Mouse (Mus musculus): ENCODE data around the gene Ep400.
"Not testable (repeated sequence)": the region's sequence is repeated elsewhere in the genome, so short reads cannot be mapped to it uniquely, and the experiment has no call there.

Ep400 gene

GRCm38 (mm10) chr5:110779276-110779997 is 8.9 kb upstream of the Ep400 start:
- DNase-seq, result no peak

DNA sequence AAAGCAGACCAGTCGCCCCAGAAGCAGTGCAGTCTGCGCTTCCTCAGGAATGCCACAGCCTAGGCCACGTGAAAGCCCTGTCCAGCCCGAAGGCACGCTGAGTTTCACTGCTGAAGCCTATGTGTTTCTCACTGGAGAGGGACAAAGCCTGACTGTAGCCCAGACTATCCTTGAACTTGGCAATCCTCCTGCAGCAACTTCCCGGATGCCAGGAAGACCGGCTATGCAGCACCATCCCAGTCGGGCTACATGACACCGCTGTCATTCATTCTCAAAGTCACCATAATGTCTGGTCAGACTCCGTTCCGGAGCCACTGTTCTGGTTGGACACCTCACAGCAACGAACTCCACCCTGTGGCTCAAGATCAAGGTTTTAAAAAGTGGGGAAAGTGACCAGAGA is 7.7 kb upstream of the Ep400 start:
- DNase-seq, result no peak

- DNase-seq, result no peak
Measured at GRCm38 (mm10) chr5:110776141-110776540, 5.6 kb upstream of the Ep400 start.

GRCm38 (mm10) chr5:110774511-110774910 is 4.0 kb upstream of the Ep400 start:
- DNase-seq, result no peak

DNA sequence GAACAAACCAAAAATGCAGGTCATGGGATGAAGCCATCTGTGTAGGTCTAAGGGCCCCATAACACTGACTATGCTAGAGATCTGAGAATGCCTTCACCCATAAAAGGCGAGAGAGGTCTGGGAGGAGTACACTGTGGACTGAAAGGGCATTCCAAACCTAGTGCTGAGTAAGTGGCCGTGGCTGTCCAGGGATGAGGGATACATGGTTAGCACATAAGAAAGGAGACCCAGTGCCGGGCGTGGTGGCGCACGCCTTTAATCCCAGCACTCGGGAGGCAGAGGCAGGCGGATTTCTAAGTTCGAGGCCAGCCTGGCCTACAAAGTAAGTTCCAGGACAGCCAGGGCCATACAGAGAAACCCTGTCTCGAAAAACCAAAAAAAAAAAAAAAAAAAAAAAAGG is 2.4 kb upstream of the Ep400 start:
- not testable (repeated sequence) for DNase-seq

DNA sequence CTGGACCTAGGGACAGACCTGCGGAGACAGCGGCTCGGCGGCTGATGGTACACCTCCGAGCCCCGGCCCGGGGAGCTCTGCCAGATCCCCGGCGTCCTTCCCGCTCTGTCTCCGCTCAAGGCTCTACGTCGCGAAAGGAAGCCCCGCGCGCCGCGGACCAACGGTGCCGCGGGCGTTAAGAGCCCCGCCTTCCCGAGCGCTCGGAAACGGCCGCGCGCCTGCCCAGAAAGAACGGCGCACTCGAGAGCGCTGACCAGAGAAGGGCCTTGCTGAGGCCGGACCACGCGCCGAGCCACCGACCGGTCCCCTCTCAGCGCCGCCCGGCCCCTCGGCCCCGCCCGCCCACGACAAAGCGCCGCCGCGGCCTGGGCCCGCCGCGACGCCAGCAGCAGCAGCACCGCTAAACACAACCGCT is 479 bp downstream of the Ep400 start:
- DNase-seq, result no peak

GRCm38 (mm10) chr5:110769272-110769671 is 1.2 kb downstream of the Ep400 start:
- DNase-seq, result no peak

DNA sequence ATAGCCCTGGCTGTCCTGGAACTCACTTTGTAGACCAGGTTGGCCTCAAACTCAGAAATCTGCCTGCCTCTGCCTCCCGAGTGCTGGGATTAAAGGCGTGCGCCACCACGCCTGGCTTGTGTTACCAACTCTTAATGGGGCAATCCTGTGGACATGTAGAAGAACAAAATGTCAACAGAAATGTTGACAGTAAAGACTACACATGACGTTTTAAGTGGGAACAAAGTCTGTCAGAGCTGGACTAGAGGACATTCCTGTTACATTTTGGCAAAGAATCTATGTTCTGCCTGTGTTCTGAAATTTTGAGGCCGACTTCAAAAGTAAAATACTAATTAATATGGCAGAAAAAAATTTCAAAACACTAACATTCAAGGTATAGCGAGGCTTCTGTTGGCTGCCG is 6.6 kb downstream of the Ep400 start:
- DNase-seq, result no peak

GRCm38 (mm10) chr5:110745021-110745420 is 25.5 kb downstream of the Ep400 start:
- DNase-seq, result no peak

DNA sequence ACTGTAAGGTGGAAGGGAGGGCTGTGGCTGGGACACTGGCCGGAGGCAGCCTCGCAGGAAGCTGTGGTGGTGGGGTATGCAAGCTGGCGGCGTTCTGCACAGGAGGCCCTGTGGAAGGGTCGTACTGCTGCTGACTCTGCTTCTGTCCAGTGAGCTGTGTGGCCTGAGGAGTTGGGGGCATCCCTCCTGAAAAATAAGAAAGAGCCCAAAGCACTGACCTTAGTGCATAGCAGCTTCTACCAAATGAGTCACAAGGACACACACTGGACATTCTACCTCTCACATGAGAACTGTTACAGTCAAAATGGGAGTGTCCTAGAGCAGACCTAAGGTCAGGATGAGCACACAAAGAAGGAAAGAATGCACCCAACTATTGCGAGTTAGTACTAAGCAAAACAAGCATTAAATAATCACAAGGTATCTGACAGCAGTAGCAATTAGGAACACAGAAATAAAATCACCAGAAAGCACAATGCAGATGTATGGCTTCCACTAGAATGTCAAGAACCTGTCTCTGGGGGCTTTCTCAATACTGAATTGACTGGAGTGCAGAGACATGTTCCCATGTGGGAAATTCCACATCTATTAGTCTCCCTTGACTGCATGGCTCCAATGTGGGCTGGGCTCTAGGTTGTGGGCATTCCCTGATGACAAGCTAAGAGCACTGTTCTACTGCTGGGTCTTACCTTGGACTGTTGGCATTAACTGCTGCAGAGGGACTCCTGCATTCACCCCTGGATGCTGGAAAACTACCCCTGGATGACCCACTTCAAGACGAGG is 30.8 kb downstream of the Ep400 start:
- no peak for DNase-seq

- DNase-seq, result no peak
Measured at GRCm38 (mm10) chr5:110735606-110736005, 34.9 kb downstream of the Ep400 start.

GRCm38 (mm10) chr5:110733231-110733823 is 37.2 kb downstream of the Ep400 start:
- no peak for DNase-seq

DNA sequence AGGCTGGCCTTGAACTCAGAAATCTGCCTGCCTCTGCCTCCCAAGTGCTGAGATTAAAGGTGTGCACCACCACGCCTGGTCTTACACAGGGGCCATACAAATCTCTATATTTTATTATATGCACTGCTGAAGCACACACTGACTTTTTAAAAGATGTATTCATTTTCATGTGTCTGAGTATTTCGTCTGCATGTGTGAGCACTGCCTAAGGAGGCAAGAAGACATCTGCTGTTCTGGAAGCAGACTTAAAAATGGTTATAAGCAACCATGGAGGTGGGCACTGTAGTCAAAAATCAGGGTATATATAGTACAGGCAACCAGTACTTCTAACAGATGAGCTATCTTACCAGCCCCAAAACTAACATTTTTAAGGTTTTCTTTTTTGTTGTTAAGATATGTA is 39.3 kb downstream of the Ep400 start:
- DNase-seq, result no peak

- no peak for DNase-seq
Measured at GRCm38 (mm10) chr5:110727850-110728249, 42.7 kb downstream of the Ep400 start.

- no peak for DNase-seq
Measured at GRCm38 (mm10) chr5:110723543-110723942, 47.0 kb downstream of the Ep400 start.

DNA sequence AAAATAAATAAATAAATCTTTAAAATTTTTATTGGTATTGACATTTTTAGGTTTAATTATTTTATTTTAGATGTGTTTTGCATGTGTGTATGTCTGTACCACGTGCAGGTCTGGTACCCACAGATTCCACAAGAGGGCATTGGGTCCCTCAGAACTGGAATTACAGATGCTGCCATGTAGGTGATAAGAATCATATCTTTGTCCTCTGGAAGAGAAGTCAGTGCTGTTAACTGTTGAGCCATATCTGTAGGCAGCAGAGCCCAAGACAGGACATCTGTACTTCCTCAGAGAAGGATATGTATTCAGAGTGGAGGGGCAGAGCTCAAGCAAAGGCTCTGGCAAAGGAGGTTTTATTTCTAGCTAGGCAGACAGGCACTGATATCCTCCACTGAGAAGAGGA is 49.1 kb downstream of the Ep400 start:
- DNase-seq, result not testable (repeated sequence)

DNA sequence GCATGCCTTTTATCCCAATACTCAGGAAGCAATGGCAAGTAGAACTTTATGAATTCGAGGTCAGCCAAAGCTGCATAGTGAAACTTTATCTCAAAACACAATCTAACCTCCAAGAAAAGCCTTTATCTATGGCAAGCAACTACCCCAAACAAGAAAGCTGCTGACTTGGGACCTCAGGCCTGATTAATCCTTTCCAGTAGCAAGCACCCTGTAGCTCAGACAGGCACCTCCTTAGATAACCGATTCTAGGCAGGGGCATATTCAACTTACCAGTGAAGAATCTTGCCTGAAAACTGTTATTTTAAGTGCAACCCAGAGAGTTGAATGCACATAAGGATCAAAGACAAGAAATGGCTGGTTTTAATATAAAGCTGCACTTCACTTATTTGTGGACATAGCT is 59.1 kb downstream of the Ep400 start:
- DNase-seq, result no peak

DNA sequence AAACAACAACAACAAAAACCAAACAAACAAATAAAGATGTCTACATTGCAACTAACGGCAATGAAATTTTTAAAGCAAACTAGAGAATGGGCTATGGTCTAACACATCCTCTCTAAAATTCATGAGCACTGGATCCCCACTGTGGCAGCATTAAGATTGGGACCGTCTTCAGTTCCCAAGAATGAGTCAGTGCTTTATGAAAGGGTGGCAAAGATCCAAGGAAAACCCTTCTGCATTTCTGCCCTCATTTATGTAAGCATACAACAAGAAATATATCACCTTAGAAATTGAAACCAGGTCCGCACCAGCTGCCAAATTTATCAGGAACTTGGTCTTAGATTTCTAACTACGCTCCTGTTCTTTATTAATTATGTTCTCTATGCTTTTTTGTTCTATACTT is 61.3 kb downstream of the Ep400 start:
- DNase-seq, result no peak

GRCm38 (mm10) chr5:110704004-110704403 is 66.5 kb downstream of the Ep400 start:
- DNase-seq, result no peak

DNA sequence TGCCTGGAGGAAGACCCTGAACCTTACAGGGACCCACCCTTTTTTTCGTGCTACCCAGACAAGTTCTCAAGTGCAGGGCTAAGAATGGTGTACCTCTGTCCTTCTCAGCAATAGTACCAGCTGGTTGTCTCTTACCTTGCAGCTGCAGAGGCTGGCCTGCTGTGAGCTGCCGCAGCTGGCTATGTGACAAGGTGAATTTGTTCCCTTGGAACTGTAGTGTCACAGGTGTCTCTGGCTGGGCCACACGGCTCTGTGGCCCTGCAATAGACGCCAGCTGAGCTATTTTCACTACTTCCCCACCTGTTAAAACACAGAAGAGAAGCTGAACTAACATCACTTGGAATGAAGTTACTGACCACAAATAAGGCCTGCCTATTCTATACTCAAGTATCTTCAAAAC is 71.9 kb downstream of the Ep400 start:
- DNase-seq, result no peak

GRCm38 (mm10) chr5:110682041-110682440 is 88.5 kb downstream of the Ep400 start:
- no peak for DNase-seq

DNA sequence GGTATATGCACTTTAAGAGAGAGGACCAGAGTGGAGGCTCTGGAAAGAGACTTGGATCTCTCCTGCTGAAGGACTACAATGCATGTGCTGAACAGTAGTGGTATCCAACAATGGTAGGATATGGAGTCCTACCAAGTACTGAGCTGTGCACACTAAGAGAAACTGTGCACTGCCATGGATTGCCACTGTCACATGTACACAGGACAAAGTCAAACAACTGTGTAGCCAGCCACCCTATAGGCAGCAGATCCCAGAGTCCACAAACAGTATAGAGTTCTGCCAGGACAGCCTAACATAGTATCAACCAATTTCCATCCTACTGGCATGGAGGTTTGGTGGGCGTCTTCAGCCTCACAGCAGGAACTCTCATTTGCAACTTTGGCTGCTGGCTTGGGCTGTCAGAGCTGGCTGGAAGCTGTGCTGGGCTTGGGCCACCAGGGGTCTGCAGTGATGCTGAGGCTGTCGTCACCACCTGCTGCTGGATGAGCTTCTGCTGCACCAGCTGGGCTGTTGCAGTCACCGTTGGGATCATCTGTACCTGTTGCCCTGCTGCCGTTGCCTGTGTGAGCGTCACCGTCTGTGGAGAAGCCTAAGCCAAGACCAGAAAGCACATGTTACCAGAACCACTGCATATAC is 104.9 kb downstream of the Ep400 start:
- peak; percentile 6 for DNase-seq

DNA sequence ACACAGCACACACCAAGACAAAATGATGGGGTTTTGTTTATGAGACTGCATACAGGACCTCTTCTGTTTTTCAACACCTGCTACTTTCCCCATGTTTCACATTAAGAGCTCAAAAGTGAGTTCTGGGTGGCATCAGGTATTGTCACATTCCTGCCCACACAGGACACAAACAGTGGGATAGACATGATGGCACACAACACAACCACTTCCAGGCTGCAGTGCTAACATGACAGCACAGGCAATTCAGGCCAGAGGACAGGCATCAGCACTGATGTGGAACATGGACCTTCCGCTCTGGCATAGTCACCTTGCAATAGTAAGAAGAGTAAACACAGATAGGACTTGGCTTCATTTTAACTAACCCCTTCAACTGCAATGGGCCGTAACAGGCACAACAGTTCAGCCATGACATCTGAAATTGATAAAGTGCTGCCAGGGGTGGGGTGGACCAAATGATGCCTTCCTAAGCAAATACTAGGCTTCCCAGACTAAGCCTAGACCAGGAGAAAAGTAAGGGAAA is 105.7 kb downstream of the Ep400 start:
- no peak for DNase-seq

Data from retina, postnatal 1 day (tissue).